Mouse (Mus musculus): ENCODE data around the gene Icam2. TPM values are rescaled to one million over a fixed set of nuclear protein-coding genes. Genes with fewer than 3 reads are reported as not detected.
"Not testable (repeated sequence)": the region's sequence is repeated elsewhere in the genome, so short reads cannot be mapped to it uniquely, and the experiment has no call there.

Gene Icam2
- polyA plus RNA-seq, 1 experiment: 16.2 TPM

DNA sequence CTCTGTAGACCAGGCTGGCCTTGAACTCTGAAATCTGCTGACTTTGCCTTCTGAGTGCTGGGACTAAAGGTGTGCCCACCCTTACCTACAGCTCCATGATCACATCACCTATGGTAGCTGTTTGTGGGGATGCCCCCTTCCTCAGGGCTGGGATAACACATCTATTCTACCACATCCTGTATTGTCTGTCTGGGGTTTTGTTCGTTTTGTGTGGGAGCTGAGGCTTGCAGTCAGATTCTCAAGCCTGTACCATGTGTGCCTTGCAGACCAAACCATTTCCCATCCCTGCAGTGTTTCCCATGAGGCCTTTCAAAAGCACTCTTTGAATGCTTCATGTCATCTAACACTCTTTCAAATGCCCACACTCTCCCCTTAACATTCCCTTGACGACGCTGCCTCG is 35.9 kb downstream of the Icam2 start:
- 82% methylated on average over 4 of the region's 4 CpGs for WGBS
- DNase-seq (ENCODE audit: low read depth, low spot score): no peak

DNA sequence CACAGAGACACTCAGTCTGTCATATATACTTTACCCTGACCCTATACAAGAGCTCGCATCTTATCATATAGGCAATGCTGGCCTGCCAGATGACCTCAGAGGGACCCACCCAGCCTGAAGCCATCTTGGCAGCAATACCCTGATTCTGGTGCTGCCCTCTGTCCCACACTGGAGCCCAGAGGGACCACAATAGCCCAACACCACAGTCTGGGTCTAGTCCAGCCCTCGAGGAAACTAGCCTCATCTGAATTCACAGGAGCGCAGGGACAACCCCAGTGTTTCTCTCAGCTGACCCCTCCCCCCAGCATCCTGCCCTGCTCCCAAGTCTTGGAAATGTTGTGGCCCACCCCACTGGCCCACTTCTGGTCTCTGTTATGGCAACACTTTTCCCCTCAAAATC is 36.6 kb downstream of the Icam2 start:
- WGBS: 62% methylated on average over 3 of the region's 3 CpGs
- DNase-seq (ENCODE audit: low read depth, low spot score): no peak

DNA sequence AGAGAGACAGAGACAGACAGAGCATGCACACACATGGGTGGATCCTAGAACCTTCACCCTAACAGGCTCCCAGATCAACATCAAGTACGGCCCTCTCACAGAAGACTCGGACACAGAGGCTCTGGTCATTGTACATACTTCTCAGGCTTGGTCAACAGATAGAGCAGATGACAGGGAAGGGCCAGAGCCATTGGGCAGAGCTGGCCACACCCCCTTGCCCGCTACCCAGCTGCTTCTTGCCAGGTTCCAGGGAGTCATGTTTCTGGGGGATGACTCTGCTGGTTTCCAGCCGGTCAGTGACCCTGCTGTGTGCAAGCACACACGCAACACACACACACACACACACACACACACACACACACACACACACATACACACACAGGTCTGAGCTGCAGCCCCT is 37.0 kb downstream of the Icam2 start:
- no peak for DNase-seq (ENCODE audit: low read depth, low spot score)
- WGBS: 45% methylated on average over 5 of the region's 5 CpGs

DNA sequence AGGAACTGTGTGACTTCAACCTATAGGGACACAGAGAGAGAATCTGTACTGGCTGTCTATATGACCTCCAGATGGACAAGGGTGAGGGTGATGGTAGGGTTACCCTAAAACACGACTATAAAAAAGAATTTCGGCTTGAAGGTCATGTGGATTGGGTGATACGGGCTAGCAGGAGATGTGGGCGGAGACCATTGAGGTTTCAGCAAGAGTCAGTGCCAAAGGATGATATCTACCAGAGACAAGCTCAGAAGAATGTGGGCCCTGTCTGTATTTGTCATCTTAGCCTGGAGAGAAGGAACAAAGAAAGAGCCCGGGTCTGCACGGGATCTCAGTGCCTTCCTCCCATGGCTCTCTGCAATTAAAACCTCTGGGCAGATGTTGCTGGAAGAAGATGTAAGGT is 38.1 kb downstream of the Icam2 start:
- no peak for DNase-seq (ENCODE audit: low read depth, low spot score)
- 68% methylated on average over 6 of the region's 6 CpGs for WGBS

DNA sequence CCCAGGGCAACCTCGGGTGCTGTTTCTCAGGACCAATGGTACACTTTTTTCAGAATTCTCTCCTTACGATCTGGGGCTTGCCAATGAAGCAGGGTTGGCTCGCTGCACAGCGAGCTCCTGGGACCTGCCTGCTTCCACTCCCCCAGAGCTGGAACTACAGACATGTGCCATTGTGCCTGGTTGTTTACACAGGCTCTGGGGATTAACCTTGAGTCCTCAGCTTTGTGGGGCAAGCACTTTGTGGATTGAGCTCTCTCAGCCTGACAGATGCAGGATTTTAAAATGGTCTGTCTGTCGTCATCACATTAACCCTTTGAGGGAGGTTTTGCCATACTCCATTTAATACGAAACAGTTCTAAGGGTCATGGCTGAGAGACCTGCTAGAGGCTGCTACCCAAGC is 43.0 kb downstream of the Icam2 start:
- 21% methylated on average over 6 of the region's 6 CpGs for WGBS
- no peak for DNase-seq (ENCODE audit: low read depth, low spot score)

DNA sequence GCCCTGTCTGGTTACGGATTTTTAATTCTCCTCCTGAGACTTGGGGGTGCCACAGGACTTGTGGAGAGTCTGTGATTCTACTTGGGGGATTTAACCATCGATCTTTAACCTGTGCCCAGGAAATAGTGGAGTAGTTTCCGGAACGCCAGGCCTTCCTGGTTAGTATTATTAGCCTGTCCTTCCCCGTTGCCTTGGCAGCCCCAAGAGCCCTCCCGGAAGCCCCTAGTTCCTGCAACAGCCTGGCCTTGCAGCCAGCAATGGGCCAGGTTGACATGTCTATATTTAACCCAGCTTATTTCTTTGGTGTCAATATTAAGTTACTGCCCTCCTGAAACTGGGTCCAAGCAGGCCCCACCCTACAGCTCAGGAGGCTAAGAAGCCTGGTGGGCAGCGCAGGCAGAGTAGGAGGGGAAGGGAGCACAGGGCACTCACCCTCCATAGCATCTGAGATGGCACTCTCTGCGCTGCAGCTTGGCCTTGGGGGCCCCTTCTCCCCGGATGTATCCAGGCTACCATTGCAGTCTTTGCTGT is 46.8 kb downstream of the Icam2 start:
- no peak for DNase-seq (ENCODE audit: low read depth, low spot score)
- WGBS: 73% methylated on average over 9 of the region's 9 CpGs

DNA sequence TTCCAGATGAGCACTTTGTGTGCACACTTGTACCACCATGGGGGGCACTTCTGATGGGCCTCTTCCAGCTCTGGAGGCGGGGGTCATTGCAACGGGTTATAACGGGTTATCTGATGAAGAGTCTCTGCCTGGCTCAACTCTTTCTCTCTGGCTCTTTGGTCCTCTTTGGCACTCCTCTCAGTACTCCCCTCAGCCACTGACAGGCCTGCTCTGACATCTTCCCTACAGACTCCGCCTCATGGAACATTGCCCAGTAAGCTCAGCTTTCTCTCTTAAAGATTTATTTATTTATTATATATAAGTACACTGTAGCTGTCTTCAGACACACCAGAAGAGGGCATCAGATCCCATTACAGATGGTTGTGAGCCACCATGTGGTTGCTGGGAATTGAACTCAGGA is 48.6 kb downstream of the Icam2 start:
- 77% methylated on average over 4 of the region's 4 CpGs for WGBS
- DNase-seq (ENCODE audit: low read depth, low spot score): not testable (repeated sequence)

DNA sequence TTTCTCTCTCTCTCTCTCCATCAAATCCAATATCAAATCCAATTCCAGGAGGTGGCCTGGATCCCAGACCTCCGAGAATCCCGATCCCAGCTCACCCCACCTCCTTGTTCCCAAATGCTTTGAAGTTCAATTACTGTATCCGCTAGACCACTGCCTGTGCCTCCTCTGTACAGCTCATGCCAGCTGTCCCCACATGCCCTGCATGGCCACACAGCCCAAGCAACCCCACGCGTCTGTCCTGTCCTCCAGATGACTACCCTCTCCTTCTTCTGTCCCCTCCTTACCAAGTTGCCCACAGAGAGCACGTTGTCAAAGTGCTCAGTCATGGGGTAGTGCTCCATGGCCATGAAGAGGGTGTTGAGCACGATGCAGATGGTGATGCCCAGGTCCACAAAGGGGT is 49.0 kb downstream of the Icam2 start:
- WGBS: 75% methylated on average over 7 of the region's 7 CpGs
- no peak for DNase-seq (ENCODE audit: low read depth, low spot score)

DNA sequence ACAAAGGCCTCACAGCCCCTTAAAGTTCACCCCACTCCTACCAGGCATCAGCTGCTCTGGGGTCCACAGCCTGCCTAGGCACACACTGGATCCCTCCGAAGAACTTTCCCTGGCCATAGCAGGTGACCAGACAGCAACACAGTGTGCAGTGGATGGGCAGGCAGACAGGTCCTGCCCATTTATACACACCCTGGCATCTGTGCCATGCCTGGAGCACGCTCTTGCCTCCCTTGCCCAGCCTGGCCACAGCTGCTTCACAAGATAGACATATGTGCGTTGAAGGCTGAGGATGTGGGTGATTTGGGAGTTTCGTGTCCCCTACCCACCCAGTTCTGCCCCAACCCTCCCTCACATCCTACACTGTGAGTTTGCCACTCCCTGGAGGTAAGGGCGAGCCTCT is 49.8 kb downstream of the Icam2 start:
- DNase-seq (ENCODE audit: low read depth, low spot score): no peak
- 63% methylated on average over 5 of the region's 5 CpGs for WGBS

DNA sequence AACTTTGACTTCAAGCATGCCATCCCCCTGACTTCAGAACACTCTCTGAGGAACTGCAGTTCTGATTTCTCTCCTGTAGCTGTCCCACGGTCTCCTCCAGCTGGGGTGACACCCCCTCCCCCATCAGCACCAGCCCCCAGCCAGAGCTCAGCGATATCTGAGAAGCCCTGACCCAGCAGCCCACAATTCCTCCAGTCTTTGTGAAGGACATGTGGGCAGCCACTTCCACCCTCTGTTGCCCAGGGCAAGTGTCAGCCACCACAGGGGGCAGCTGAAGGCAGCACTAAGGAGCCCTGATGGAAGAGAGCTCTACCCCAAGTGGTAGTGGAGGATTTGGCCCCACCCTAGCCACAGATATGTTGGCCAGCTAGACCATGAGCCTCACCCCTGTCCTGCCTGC is 53.8 kb downstream of the Icam2 start:
- DNase-seq (ENCODE audit: low read depth, low spot score): no peak
- 12% methylated on average over 2 of the region's 2 CpGs for WGBS

DNA sequence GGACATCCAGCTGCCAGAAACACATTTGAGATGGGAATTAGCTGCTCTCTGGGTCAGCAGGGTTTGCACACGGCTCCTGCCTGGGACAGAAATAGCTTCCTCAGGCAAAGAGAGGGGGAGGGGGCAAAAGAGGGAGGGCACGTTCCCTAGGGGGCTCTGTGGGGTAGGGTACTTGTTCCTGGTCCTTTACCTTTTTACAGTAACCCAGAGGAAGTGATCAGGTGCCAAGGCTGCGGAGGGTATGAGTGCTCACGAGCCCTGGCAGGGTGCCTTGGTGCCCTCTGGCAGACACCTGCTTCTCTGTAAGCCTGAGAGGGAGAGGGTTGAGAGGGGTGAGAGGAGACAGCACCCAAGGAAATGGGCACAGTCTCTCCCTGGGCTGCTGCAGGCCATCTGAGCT is 55.4 kb downstream of the Icam2 start:
- WGBS: 27% methylated on average over 4 of the region's 4 CpGs

DNA sequence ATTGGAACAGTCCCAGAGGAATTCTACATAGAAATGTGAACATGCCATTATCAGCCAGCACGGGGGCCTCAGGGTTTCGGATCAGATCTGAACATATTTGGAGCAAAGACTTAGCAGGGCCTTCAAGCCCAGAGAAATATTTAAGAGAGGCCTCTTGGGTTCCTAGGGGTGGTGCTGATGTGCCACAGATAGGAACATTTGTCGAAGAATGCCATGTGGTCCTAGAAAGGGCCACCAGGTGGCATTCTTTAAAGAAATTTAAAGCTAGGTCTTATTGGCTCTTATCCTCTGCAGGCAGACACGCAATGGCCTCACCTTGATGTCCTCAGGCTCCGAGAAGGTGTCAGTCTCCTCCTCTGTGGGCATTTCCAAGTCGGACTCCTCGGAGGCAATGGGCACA is 58.2 kb downstream of the Icam2 start:
- WGBS: 39% methylated on average over 7 of the region's 7 CpGs
- no peak for DNase-seq (ENCODE audit: low read depth, low spot score)

More for the DNA sequence above, 55.4 kb downstream of the Icam2 start:
- DNase-seq (ENCODE audit: low read depth, low spot score): no peak

DNA sequence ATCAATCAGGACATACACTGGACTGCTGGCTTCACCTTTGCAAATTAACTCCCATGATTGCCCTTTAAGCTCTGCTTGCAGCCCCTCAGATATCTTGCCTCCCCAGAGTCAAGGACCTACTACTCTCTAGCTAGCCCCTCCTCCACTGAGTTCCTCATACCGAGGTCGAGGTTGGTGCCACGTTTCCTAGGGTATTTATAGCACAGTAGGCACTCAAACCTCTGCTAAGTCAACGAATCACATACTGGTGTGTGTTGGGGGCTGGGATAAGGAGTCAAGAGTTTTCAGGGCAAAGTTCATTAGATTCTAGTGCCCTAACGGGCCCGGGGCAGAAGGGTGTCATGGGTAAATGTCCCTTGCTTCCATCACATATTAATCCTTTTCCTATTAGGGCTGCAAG is 58.7 kb downstream of the Icam2 start:
- WGBS: 16% methylated on average over 6 of the region's 6 CpGs
- DNase-seq (ENCODE audit: low read depth, low spot score): no peak

DNA sequence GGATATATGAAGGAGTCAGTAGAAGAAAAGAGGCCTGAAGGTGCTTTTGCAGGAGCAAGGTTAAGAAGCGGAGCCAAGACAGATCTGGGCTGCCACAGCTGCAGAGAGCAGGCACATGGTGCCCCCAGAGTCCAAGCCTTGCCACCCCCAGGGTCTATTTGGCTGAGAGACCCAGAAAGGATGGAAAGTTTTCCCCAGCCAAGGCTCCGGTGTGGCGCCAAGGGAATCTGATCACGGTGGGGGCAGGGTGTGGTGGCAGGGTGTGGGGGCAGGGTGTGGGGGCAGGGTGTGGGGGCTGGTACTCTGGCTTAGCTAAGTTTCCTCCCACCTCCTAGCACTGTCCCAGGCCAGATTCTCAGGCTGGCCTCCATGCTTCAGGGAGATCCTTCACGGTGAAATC is 59.4 kb downstream of the Icam2 start:
- WGBS: 59% methylated on average over 5 of the region's 5 CpGs
- DNase-seq (ENCODE audit: low read depth, low spot score): no peak

Other genes with a start within 250 kb of the Icam2 start
- not detected in 2 replicates for gene Gm10840, start 227.2 kb downstream of the Icam2 start, polyA plus RNA-seq (2012; rRNA removed)
- gene Limd2, start 227.2 kb downstream of the Icam2 start, polyA plus RNA-seq (2012; rRNA removed): 32.3 and 40.7 TPM in 2 replicates
- gene Strada, start 185.9 kb downstream of the Icam2 start, polyA plus RNA-seq (2012; rRNA removed): 10.9 and 12.1 TPM in 2 replicates
- gene Ccdc47, start 171.7 kb downstream of the Icam2 start, polyA plus RNA-seq (2012; rRNA removed): 9.5 and 13.7 TPM in 2 replicates
- gene Ddx42, start 171.1 kb downstream of the Icam2 start, polyA plus RNA-seq (2012; rRNA removed): 7.6 and 9.9 TPM in 2 replicates
- 13.2 and 16.1 TPM in 2 replicates for gene Ftsj3, start 132.0 kb downstream of the Icam2 start, polyA plus RNA-seq (2012; rRNA removed)
- 55.5 and 62.4 TPM in 2 replicates for gene Psmc5, start 131.9 kb downstream of the Icam2 start, polyA plus RNA-seq (2012; rRNA removed)
- gene Smarcd2, start 115.1 kb downstream of the Icam2 start, polyA plus RNA-seq (2012; rRNA removed): 136 and 162 TPM in 2 replicates
- 0.11 and 0.12 TPM in 2 replicates for gene Tcam1, start 111.4 kb downstream of the Icam2 start, polyA plus RNA-seq (2012; rRNA removed)
- gene Gh, start 86.2 kb downstream of the Icam2 start, polyA plus RNA-seq (2012; rRNA removed): 0.27 and 0.82 TPM in 2 replicates
- gene Cd79b, start 73.3 kb downstream of the Icam2 start, polyA plus RNA-seq (2012; rRNA removed): 39.6 and 60.0 TPM in 2 replicates
- 0.27 and 0.42 TPM in 2 replicates for gene Scn4a, start 34.8 kb downstream of the Icam2 start, polyA plus RNA-seq (2012; rRNA removed)
- gene Prr29, start 22.6 kb downstream of the Icam2 start, polyA plus RNA-seq (2012; rRNA removed): 0.80 and 2.1 TPM in 2 replicates
- 11.8 and 26.1 TPM in 2 replicates for gene Ern1, start 99.8 kb upstream of the Icam2 start, polyA plus RNA-seq (2012; rRNA removed)
- gene Tex2, start 225.3 kb upstream of the Icam2 start, polyA plus RNA-seq (2012; rRNA removed): 12.3 and 18.7 TPM in 2 replicates

All from large intestine, adult 2 months (tissue).